11 mouse cellular contexts compared by ENCODE assay signal in genomic region chr10:39322143-39322542, GRCm38 (mm10). TPM values are rescaled to one million over a fixed set of nuclear protein-coding genes. Genes with fewer than 3 reads are reported as not detected.
DNase-seq lines count a peak whose midpoint lies in the region; ATAC-seq and TF ChIP-seq lines count a peak whose summit lies in the region.
"Had no signal": no experiment of that assay in that cellular context is flagged by ENCODE, and none has a peak within 500 bp of the region (broad histone marks: within the 10 kb centered on the region; RNA-seq: fewer than 3 reads in every experiment).

No protein-coding gene starts in this region.

- ATAC-seq in liver, embryonic 11.5 days (replicated peaks; ENCODE audit: low FRiP score) = no peak
- peak; percentile 80 for ATAC-seq in lung, postnatal 0 days
- ATAC-seq: CD4-positive, CD25-positive, alpha-beta regulatory T cell, adult 4 months had no signal

- H3K4me1 ChIP-seq in liver, adult 2 months (ENCODE audit: control insufficient read depth, insufficient read depth, low read length) = no peaks in the 10 kb centered on the region
- H3K4me1 ChIP-seq in liver, embryonic 11.5 days (replicated peaks; ENCODE audit: control insufficient read depth, insufficient read depth, low read length) = no peaks in the 10 kb centered on the region
- H3K4me1 ChIP-seq in lung, postnatal 0 days (ENCODE audit: insufficient read depth, low read depth, low read length) = no peaks in the 10 kb centered on the region
- H3K4me1 ChIP-seq: liver, embryonic 15.5 days had no signal

- no peaks in the 10 kb centered on the region for H3K27me3 ChIP-seq in liver, adult 2 months (ENCODE audit: control insufficient read depth, insufficient read depth, low read length)
- no peaks in the 10 kb centered on the region for H3K27me3 ChIP-seq in liver, embryonic 11.5 days (replicated peaks; ENCODE audit: control insufficient read depth, insufficient read depth, low read length)
- no peaks in the 10 kb centered on the region for H3K27me3 ChIP-seq in lung, postnatal 0 days (replicated peaks; ENCODE audit: insufficient read depth, low read length)
- H3K27me3 ChIP-seq: liver, embryonic 15.5 days had no signal

- intact Hi-C loops in gastrocnemius, adult 2 months (cut with DNase I) = no loop called here

- no peak for TF ChIP-seq CTCF in gastrocnemius, adult 2 months (IDR thresholded peaks at IDR 0.05)
- no peak for TF ChIP-seq CTCF in liver, adult 2 months (IDR thresholded peaks at IDR 0.05; ENCODE audit: low read depth, low read length)
- TF ChIP-seq CTCF in lung, postnatal 0 days (IDR thresholded peaks at IDR 0.05) = no peak

- H3K79me2 ChIP-seq in liver, adult 2 months (ENCODE audit: control insufficient read depth, insufficient read depth, low read length) = no peaks in the 10 kb centered on the region

- no peaks in the 10 kb centered on the region for H3K36me3 ChIP-seq in liver, adult 2 months (ENCODE audit: control insufficient read depth, insufficient read depth, low read length)
- H3K36me3 ChIP-seq in liver, embryonic 11.5 days (ENCODE audit: control insufficient read depth, insufficient read depth, low read length) = no peaks in the 10 kb centered on the region
- H3K36me3 ChIP-seq in lung, postnatal 0 days (ENCODE audit: insufficient read depth, low read length) = no peaks in the 10 kb centered on the region
- H3K36me3 ChIP-seq: heart, embryonic 10.5 days; liver, embryonic 15.5 days had no signal

- H3K9me3 ChIP-seq in liver, embryonic 11.5 days (ENCODE audit: control insufficient read depth, low read length) = no peaks in the 10 kb centered on the region
- H3K9me3 ChIP-seq in lung, postnatal 0 days (ENCODE audit: low read length) = no peaks in the 10 kb centered on the region
- H3K9me3 ChIP-seq: heart, embryonic 10.5 days; liver, embryonic 15.5 days had no signal

- no peak for TF ChIP-seq EP300 in lung, postnatal 0 days (IDR thresholded peaks at IDR 0.05)

- DNase-seq in gastrocnemius, adult 18-20 months (ENCODE audit: low spot score) = peak; percentile 7
- no peak for DNase-seq in gastrocnemius, adult 2 months
- DNase-seq in liver, adult 2 months (ENCODE audit: extremely low read depth, low read depth, low spot score) = peak; percentile 13
- DNase-seq in liver, embryonic 11.5 days (ENCODE audit: low spot score) = no peak
- DNase-seq in Muller cell, postnatal 12 days (ENCODE audit: inconsistent ontology term) = peak; percentile 73
- DNase-seq in lung, postnatal 0 days (ENCODE audit: low spot score) = peak; percentile 76
- no peak for DNase-seq in adrenal gland, postnatal 36 days
- DNase-seq in retina, embryonic 14.5 days (ENCODE audit: low spot score) = no peak

- no peak overlapping the region for H3K27ac ChIP-seq in gastrocnemius, adult 2 months
- no peak overlapping the region for H3K27ac ChIP-seq in liver, adult 2 months (replicated peaks; ENCODE audit: insufficient read depth, low read depth, low read length)
- H3K27ac ChIP-seq in liver, embryonic 11.5 days (ENCODE audit: low read depth, low read length) = no peak overlapping the region
- no peak overlapping the region for H3K27ac ChIP-seq in lung, postnatal 0 days (ENCODE audit: low read length)
- H3K27ac ChIP-seq: heart, embryonic 10.5 days; liver, embryonic 15.5 days had no signal

- H3K9ac ChIP-seq in liver, adult 2 months (ENCODE audit: low read depth, low read length) = no peak overlapping the region
- no peak overlapping the region for H3K9ac ChIP-seq in liver, embryonic 11.5 days (ENCODE audit: low read depth, low read length)
- H3K9ac ChIP-seq in lung, postnatal 0 days (replicated peaks; ENCODE audit: low read depth) = no peak overlapping the region
- H3K9ac ChIP-seq: liver, embryonic 15.5 days had no signal

- TF ChIP-seq POLR2A in liver, adult 2 months (IDR thresholded peaks at IDR 0.05; ENCODE audit: extremely low read depth, insufficient read depth, low read length) = no peak

- WGBS in liver, adult 2 months = 70% methylated on average over 4 of the region's 4 CpGs
- 62% methylated on average over 4 of the region's 4 CpGs for WGBS in liver, embryonic 11.5 days
- WGBS in lung, postnatal 0 days = 50% methylated on average over 4 of the region's 4 CpGs

- no peak overlapping the region for H3K4me2 ChIP-seq in liver, embryonic 11.5 days
- 0 out of 2 replicates have a peak overlapping the region, but pooled peaks have one; percentile 17 for H3K4me2 ChIP-seq in lung, postnatal 0 days (replicated peaks; ENCODE audit: low read depth, low read length)
- H3K4me2 ChIP-seq: liver, embryonic 15.5 days had no signal

- no peak overlapping the region for H3K4me3 ChIP-seq in gastrocnemius, adult 2 months
- no peak overlapping the region for H3K4me3 ChIP-seq in liver, adult 2 months (ENCODE audit: insufficient read depth, low read depth, low read length)
- no peak overlapping the region for H3K4me3 ChIP-seq in liver, embryonic 11.5 days (ENCODE audit: low read depth, low read length)
- no peak overlapping the region for H3K4me3 ChIP-seq in lung, postnatal 0 days (ENCODE audit: low read depth, low read length)
- H3K4me3 ChIP-seq: heart, embryonic 10.5 days; liver, embryonic 15.5 days had no signal

RNA-seq across cellular contexts. Expression of gene Fyn, which starts 46.5 kb away (rescaled TPM):
- 1 to 10 TPM; 6.0 to 9.2 TPM for total RNA-seq in gastrocnemius, adult 18-20 months (2021)
- total RNA-seq in gastrocnemius, adult 2 months (2021) = 10 to 100 TPM in 1 of 2 experiments, 1 to 10 TPM in 1; 7.3 to 12.0 TPM
- total RNA-seq in liver, adult 2 months (2014; rRNA removed) = 5.6 and 7.2 TPM in 2 replicates
- polyA plus RNA-seq in liver, adult 2 months (2012; rRNA removed) = 2.7 and 4.4 TPM in 2 replicates
- 19.3 and 20.4 TPM in 2 replicates for polyA plus RNA-seq in liver, embryonic 11.5 days (2014; fragmentation: Nextera tagmentation; extraction: Ambion mirVana)
- polyA plus RNA-seq in lung, postnatal 0 days (2015; fragmentation: Nextera tagmentation; extraction: Ambion mirVana) = 21.1 and 23.0 TPM in 2 replicates
- total RNA-seq in adrenal gland, postnatal 36 days (2021) = 10 to 100 TPM; 44.8 to 69.9 TPM

Comparison
In these comparisons a context has a peak if more than half of its experiments do, and no peak if none do; other contexts are left out.
1. DNase-seq: peak in gastrocnemius, adult 18-20 months (single experiment), liver, adult 2 months (single experiment), Muller cell, postnatal 12 days (single experiment) and lung, postnatal 0 days (single experiment); none in gastrocnemius, adult 2 months (single experiment), liver, embryonic 11.5 days (single experiment), adrenal gland, postnatal 36 days (0 of 2) and retina, embryonic 14.5 days (single experiment).